Mouse (Mus musculus) monocyte, adult 5-6 weeks (primary cell): ENCODE data around the gene Ncapd3. TPM values are rescaled to one million over a fixed set of nuclear protein-coding genes. Genes with fewer than 3 reads are reported as not detected.

ENCODE experiments used
- ATAC-seq: fragments of 153-309, 156-312 bp; replicated peaks from 2 replicates; pipeline ENCODE4 v1.8.0; 2017; ENCODE audit warnings: mild to moderate bottlenecking; ENCODE audit not compliant: low TSS enrichment, insufficient number of reproducible peaks, severe bottlenecking, poor library complexity, low FRiP score
- total RNA-seq: library from RNA; stranded (forward); fragments of 200-1000, 200-491, 200-594 nt; gene quantifications from 3 replicates; pipeline ENCODE4 v1.2.3, GENCODE M21; 2017

Gene Ncapd3
- total RNA-seq, 1 experiment from 2014 or later, result 17.1 TPM

DNA sequence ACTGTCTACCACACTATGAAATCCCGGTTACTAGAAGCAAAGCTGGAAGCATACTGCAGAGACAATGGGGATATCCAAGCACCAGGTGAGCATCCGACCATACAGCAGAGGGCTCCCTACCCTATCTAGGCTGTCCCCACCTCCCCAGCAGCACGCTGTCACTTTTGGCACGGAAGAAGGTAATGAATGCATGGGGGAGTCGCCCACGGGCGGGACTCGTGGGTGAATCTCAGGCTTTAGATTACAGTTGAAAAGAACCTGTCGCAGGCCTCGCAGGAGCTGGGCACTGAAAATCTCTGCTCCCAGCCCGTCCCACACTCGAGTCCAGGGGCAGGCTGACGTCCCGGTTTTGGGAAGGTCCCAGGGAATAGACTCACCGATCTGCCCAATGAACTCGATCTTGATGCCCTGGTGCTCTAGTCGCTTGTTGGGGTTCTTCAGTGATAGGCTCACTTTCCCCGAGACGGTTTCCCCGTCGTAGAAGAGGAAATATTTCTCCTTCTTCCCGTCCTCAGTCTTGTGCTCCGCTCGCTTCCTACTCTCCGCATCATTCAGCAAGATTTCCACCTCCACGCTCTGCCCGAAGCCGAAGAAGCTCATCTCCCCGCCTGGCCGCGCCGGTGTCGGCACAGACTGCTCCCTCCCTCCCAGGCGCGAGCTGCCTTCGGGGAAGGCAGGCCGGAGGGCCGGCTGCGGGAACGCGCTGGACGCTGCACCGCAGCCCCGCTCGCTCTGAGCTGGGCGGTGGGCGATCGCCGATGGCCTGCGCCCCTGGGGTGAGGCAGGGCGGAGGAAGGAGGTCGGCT is 750 bp upstream of the Ncapd3 start:
- no peak for ATAC-seq

DNA sequence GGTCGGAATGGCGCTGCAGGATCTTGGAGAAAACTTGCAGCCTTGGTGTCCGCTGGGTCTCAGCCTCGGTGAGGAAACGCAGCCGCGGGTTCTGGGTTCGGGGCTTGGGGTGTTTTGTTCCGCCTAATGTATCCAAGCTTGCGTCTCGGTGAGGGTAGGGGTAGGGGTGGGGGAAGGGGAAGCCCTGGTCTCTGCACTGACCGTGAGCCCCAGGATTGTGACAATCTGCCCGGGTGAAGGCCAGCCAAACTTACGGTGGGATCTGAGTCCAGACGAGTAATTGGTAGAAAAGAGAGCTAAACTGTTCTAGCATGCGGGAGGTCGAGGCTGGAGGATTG is 757 bp downstream of the Ncapd3 start:
- ATAC-seq, result no peak

DNA sequence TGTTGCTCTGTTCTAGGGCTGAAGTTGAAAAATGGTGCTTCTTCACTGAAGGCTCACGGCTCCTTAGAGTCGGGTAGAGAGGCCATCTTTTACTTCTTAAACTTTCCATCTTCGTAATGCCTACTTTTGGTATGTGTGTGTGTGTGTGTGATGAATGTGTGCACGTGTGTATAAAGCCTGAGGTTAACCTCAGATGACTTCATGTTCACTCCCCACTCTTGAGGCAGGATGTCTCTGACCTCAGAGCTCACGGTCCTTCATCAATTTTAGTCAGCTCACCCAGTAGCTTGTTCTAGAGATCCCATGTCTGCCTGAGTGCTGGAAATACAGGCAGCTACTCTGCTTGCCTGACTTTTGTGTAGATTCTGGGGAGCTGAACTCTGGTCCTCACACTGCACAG is 13.9 kb downstream of the Ncapd3 start:
- no peak for ATAC-seq

DNA sequence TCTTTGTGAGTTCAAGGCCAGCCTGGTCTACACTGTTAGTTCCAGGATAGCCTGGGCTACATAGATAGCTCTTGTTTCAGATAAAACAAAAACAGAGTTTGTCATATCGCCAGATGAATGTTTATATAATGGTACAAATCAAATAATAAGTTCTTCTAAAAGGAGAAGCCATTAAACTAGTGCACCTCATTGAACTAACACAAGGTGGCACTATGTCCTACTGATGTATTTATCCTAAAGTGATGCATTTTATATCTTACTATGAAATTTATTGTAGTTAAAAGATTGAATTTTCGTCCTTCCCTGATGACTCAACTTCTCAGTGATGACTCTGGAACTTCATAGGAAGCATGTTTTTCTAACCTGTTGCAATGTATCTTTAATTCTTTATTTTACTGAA is 19.5 kb downstream of the Ncapd3 start:
- ATAC-seq, result no peak

DNA sequence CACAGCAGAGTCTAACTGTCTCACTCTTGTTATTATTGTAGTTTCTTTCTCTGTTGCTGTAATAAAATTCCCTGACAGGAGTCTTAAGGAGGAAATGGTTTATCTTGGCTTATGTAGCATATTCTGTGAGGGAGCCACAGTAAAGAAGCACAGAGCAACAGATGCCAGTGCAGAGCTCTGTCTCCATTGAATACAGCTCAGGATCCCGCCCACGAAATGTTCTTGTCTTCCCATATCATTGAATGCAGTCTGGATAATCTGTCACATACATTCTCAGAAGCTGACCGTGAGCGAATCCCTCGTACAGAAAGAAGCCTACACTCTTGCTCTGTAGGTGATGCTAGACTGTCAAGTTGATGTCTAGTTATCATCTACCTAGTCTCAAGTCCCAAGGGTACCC is 28.4 kb downstream of the Ncapd3 start:
- ATAC-seq, result no peak

DNA sequence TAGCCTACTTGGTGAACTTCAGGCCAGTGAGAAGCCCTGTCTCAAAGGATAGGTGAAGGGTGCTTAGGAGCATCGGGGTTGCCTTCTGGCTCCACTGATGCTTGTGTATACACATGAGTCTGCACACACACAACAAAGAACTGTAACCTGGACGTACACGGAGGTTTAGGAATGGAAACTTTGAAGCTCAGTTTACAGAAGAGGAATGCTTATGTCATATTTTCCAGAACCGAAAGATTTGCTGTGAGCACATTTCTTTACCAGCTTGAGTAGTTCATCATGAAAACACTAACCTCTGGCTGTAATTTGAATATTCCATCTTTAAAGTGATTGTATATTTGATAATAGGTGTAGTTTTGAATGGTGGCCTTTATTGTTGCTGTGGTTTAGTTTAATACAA is 40.9 kb downstream of the Ncapd3 start:
- no peak for ATAC-seq

DNA sequence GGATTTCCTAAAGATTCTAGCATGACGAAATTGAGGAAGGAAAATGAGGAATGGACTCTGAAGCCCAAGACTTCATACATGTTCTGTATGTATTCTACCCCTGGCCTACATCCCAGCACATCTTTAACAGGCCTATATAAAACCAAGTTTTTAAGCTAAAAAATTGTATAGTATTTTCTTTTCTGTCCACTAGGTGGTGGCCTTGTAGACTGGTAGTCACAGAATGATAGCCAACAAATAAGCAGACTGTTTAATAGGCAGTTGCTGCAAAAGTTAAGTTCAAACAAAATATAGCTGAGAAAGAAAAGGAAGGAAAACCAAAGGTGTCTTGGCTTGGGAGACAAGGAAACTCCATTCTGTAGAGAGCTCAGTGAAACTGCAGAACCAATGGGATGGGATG is 44.7 kb downstream of the Ncapd3 start:
- no peak for ATAC-seq

DNA sequence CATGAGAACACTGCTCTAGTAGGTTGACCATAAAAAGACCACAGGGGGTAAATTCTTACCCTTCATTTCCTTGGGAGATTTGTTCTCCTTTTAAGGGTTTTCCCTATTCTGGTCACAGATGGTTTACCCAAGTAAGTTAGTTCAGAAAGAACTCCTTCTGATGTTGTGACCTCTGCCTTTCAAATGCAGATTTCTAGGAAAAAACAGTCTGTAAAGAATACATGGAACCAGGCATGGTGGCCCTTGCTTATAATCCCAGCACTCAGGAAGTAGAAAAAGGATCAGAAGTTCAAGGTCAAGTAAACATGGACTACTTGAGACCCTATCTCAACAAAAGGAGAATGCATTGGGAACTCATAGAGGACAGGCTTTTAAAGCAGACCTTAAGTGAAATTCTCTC is 45.8 kb downstream of the Ncapd3 start:
- no peak for ATAC-seq

DNA sequence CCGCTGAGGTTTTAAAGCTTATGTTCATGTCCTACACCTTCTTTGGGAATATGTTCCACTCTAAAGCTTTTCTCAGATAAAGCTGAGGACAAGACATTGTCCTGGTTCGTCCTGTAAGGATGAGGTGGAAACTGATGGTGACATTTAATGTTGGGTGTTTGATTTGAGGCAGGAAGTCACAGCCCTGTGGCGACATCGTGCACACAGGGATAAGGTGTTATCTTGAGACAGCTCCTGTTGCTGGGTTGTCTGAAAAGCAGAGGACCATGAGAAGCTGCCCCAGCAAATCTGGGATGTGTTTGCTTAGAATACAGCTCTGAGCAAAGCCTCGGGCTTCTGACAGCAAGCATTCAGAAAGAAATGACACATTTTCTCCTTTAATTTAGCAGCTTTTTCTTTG is 56.3 kb downstream of the Ncapd3 start:
- no peak for ATAC-seq

DNA sequence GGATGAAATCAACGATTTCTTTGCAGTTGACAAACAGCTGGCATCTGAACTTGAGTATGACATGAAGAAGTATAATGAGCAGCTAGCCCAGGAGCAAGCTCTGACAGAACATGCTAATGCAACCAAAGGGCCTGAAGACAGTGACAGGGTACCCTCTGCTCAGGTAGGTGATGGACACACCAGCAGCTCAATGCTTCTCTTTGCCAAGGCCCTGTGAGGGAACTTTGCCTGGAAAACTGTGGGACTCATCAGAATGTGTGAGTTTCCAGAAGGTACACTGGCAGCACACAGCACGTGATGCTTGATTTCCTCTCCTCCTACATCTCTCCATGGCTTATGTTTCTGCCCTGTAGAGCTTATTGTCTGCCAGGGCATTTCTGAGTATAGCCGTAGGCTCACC is 57.4 kb downstream of the Ncapd3 start:
- no peak for ATAC-seq

DNA sequence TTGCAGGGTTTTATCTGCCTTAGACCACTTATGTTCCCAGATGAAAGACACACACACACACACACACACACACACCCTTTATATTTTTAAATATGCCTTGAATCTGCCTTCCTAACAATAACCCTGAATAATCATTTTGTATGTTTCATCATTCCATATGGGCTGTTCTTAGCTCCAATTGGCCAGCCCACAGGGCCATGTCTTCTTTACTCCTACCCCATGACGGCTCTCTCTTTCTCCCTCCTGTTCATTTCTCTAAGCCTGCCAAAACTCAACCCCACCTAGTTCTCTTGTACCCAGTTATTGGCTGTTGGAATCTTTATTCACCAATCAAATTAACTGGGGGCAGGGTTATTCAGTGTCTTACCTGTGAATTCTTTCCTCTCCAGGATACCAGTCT is 60.2 kb downstream of the Ncapd3 start:
- ATAC-seq, result no peak

DNA sequence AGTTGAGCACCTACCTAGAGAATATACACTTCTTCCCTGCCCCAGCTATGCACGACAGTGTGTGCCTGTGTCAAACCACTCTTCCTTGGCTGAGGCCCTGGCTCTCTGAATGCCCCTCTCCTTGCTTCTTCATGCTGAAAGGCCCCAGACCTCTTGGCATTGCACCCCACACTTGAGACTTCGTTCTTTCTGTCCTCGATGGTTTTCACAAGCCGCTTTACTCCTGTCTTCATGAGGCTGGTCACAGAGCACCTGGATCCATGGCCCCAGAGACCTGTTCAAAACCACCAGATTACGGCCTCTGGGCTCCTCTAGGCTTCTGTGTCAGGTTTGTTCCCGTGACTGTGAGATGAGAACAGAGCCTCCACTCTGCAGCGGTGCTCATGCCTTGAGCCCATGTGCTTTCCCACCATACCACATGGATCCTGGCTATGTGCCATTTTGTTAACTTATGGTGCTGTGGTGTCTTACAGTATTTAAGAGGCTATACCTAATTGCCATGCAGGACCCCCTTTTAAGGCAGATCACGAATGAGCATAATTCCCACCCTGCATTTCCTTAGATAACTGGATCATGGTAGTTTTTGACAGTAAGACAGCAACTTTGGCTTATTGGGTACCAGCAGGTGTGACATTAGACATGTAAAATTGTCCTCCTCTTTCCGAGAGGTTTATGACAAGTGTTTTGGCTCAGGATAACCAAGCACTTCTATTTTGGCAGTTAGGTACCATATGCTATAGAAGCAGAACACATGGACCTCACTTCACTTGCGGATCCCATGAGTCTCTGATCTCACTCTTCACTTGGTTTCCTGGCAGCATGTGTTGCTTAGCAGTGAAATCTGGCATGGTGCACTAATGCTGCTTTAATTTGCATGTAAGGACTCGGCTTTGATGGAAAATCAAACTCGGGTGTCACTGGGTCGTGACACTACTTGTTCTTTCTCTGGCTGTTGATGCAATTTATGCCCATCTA is 61.1 kb downstream of the Ncapd3 start:
- no peak for ATAC-seq

DNA sequence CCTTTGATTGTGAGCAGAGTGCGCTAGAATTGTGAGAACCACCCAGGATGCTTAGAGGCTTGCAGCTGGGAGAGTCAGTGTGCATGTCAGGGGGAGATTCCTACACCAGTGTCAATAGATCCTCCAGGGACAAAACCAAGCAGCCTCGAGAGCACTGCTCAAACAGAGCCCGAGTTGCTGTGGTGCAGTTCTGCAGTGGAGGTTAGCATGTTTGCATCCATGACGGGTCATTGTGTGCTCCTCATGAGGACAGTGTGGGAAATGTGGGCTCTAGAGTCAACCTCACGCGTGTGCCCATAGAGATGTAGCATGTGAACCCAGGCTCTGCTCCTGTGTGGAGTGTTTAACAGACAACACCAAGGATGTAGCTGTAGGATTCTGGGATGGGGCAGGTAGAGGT is 62.9 kb downstream of the Ncapd3 start:
- ATAC-seq, result no peak

DNA sequence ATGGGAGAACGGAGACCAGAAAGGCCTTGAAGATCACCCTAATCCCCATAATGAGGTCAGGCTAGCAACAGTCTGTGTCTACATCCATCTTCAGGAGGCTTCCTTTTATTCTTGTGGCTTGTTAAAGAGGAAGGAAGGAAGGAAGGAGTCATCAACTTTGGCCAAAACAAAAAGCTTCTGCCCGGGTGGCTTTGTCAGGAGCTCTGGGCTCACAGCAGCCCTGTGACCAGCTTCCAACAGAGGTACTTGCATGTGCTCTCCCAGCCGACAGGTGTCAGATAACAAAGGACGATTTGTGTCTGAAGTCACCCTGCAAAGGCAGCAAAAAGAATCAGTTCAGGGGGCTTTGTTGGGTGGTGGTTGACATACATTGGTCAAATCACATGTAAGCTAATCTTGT is 68.1 kb downstream of the Ncapd3 start:
- no peak for ATAC-seq

DNA sequence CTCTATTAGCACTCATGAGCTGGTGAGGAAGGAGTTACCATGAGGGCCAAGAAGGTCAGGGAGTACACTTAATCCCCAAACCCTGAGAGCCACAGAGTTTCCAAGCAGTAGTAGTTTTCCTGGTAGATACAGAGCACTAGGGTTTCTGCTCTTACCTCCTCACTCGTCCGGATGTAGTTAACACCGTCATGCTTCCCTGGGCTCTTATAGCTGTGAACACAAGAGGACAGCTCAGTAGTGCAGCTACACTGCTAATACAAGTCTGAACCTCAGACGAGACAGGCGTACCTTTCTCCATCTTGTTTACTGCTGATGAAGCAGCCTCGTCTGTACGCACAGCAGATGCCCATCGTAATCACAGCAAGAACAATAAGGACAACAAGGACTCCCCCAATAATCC is 68.6 kb downstream of the Ncapd3 start:
- no peak for ATAC-seq

DNA sequence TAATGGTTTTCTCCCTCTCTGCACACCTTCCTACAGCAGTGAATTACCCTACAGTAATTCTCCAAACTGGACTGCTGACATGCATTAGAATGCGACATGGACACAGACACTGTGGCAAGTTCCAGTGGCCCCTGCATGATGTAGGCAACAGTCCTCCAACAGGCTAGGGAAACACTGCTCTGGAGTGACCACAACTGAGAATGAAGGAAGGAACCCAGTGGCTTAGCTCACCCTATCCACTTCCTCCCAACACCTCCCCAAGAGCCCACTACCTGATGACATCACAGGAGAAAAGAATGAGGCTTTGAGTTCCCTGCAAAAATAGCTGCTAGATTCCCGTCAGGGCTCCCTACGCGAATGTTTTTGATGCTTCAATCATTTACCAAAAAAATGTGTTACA is 69.5 kb downstream of the Ncapd3 start:
- ATAC-seq, result no peak

DNA sequence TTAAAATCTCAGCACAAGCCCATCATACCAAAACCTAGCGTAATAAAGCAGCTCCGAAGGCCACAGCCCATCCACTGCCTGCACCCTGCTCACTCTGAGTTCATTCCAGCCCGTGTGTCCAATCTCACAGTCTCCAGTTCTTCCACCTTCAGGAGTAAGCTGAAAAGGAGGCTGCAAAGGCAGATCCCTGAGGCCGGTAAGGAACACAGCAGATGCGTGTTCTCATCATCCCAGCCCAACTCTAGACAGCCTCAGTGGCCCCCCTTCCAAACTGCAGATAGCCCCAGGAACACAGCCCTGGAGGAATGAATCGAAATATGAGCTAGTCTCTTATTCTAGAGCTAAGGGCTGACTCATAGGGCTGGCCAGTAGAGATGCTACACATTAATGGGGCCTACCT is 71.5 kb downstream of the Ncapd3 start:
- ATAC-seq, result no peak

DNA sequence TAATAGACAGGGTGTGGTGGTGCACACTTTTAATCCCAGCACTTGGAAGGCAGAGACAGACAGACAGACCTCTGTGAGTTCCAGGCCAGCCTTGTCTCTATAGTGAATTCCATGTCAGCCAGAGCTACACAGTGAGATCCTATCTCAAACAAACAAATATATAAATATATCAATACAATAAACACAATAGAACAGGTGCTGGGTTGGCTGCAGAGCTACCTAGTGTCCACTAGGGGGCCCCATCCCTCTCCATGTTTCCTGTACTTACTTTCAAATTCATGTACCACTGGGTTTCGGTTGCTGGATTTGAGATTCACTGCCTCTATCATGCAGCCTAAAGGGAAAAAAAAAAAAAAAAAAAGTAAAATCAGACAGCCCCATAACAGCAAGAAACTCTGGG is 76.1 kb downstream of the Ncapd3 start:
- no peak for ATAC-seq

DNA sequence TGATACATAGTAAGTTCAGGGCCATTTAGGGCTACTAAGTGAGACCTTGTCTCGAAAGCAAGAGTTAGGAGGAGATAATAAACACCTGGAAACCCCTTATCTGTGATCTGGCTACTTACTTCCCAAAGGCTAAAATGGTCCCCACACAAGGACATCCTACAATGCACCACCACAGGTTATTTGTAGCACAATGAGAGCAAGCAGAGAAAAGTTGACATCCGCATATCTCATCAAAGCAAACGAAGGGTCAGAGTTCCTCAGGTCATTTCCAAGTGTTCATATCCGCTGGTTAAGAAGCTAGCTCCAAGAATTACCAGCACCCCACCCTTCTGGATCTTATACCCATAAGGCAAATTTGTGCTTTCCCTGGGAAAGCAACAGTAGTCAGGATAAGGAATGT is 78.5 kb downstream of the Ncapd3 start:
- ATAC-seq, result no peak
